Mouse (Mus musculus): ENCODE results near the gene Stox2. TPM values are rescaled to one million over a fixed set of nuclear protein-coding genes. Genes with fewer than 3 reads are reported as not detected.

The Stox2 gene
- polyA plus RNA-seq, 1 experiment from 2014 or later = 16.4 TPM

DNA sequence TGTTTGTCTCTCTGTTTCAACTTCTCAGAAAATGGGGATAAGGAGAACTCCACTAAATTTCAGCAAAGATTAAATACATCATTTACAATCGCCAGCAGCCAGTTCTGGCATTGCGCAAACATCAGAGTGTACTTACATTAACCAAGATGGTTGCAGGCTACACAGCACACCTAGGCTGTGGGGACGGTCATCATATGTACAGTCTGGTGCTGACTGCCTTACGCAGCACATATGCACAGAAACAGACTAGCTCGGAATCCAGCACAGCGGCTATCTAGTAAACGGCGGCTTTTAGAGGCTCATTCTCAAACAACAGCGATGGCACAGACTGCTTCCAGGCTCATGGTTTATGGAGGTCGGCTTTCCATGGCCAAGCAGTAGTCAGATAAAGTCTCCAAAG, 54.3 kb downstream of the Stox2 start:
- 91% methylated on average over 10 of the region's 10 CpGs for WGBS

DNA sequence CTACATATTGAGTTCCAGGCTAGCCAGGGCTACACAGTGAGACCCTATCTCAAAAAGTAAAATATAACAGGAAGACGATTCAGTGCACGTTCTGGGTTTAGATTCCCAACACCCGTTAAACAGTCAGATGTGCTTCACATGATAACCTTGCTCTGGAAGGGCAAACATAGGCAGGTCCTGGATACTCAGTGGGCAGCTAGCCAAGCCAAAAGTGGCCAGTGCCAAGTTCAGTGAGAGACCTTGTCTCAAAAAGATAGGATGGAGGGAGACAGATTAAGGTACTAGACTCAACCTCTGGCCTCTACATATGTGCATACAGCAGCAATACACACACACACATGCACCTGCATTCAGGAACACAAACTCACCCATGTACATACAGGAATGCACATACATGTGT, 56.7 kb downstream of the Stox2 start:
- ATAC-seq (ENCODE audit: low FRiP score, low TSS enrichment) = no peak
- no peak overlapping the region for H3K9ac ChIP-seq (ENCODE audit: low read depth, low read length)
- no peak overlapping the region for H3K27ac ChIP-seq (ENCODE audit: low read depth, low read length)
- H3K4me1 ChIP-seq (ENCODE audit: control insufficient read depth, insufficient read depth, low read length) = no peaks in the 10 kb centered on the region
- H3K4me2 ChIP-seq (replicated peaks; ENCODE audit: low read depth, low read length) = no peak overlapping the region
- H3K36me3 ChIP-seq (ENCODE audit: control insufficient read depth, insufficient read depth, low read length) = no peaks in the 10 kb centered on the region
- no peaks in the 10 kb centered on the region for H3K9me3 ChIP-seq (ENCODE audit: control insufficient read depth, low read length)
- H3K27me3 ChIP-seq (ENCODE audit: control insufficient read depth, insufficient read depth, low read length) = no peaks in the 10 kb centered on the region
- no peak overlapping the region for H3K4me3 ChIP-seq (ENCODE audit: low read length)
- WGBS = 86% methylated on average over 3 of the region's 3 CpGs

More for the DNA sequence above, 54.3 kb downstream of the Stox2 start:
- no peaks in the 10 kb centered on the region for H3K36me3 ChIP-seq (ENCODE audit: control insufficient read depth, insufficient read depth, low read length)
- H3K4me2 ChIP-seq (replicated peaks; ENCODE audit: low read depth, low read length) = no peak overlapping the region
- H3K9me3 ChIP-seq (ENCODE audit: control insufficient read depth, low read length) = no peaks in the 10 kb centered on the region
- no peak overlapping the region for H3K4me3 ChIP-seq (ENCODE audit: low read length)
- H3K27me3 ChIP-seq (ENCODE audit: control insufficient read depth, insufficient read depth, low read length) = no peaks in the 10 kb centered on the region
- no peak overlapping the region for H3K27ac ChIP-seq (ENCODE audit: low read depth, low read length)
- H3K9ac ChIP-seq (ENCODE audit: low read depth, low read length) = no peak overlapping the region
- H3K4me1 ChIP-seq (ENCODE audit: control insufficient read depth, insufficient read depth, low read length) = no peaks in the 10 kb centered on the region
- ATAC-seq (ENCODE audit: low FRiP score, low TSS enrichment) = no peak

DNA sequence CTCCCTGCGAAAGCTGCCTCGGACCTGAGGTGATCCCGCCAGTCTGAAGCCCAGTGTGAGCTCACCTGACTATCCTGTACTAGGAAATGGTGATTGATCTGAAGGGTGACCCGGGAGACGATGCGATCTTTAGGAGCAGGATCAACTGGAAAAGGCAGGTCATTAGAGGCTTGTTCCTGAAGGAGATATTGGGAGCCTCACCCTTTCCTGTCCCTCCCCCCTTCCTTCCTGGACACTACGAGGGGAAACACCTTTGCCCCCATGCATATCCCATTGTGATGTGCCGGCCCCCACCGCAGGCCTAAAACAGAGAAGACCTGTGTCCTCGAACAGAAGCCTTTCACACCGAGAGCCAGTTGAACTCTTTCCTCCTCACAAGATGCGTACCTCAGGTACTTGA, 58.0 kb downstream of the Stox2 start:
- 73% methylated on average over 12 of the region's 12 CpGs for WGBS
- Histone ChIP-seq H3K9ac (ENCODE audit: low read depth, low read length) (no peak overlapping the region), H3K27me3 (ENCODE audit: control insufficient read depth, insufficient read depth, low read length) (no peaks in the 10 kb centered on the region), H3K4me1 (ENCODE audit: control insufficient read depth, insufficient read depth, low read length) (no peaks in the 10 kb centered on the region), H3K4me3 (ENCODE audit: low read length) (no peak overlapping the region), H3K36me3 (ENCODE audit: control insufficient read depth, insufficient read depth, low read length) (no peaks in the 10 kb centered on the region), H3K4me2 (replicated peaks; ENCODE audit: low read depth, low read length) (no peak overlapping the region), H3K27ac (ENCODE audit: low read depth, low read length) (no peak overlapping the region), H3K9me3 (ENCODE audit: control insufficient read depth, low read length) (no peaks in the 10 kb centered on the region)
- ATAC-seq (ENCODE audit: low FRiP score, low TSS enrichment) = no peak

DNA sequence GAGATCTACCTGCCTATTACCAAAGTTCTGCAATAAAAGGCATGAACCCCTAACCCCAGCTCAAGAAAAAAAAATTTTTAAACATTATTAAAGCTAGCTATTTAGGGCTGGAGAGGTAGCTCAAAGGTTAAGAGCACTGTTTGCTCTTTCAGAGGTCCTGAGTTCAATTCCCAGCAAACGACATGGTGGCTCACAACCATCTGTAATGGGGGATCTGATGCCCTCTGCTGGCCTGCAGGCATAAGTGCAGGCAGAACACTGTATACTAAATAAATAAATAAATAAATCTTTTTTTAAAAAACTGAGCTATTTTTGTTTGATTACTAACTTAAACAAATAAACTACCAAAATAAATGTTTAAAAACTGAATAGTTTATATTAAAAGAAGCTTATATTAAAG, 60.4 kb downstream of the Stox2 start:
- ATAC-seq (ENCODE audit: low FRiP score, low TSS enrichment) = no peak
- H3K27ac ChIP-seq (ENCODE audit: low read depth, low read length) = no peak overlapping the region
- no peaks in the 10 kb centered on the region for H3K27me3 ChIP-seq (ENCODE audit: control insufficient read depth, insufficient read depth, low read length)
- no peak overlapping the region for H3K4me2 ChIP-seq (replicated peaks; ENCODE audit: low read depth, low read length)
- H3K36me3 ChIP-seq (ENCODE audit: control insufficient read depth, insufficient read depth, low read length) = no peaks in the 10 kb centered on the region
- no peaks in the 10 kb centered on the region for H3K4me1 ChIP-seq (ENCODE audit: control insufficient read depth, insufficient read depth, low read length)
- no peaks in the 10 kb centered on the region for H3K9me3 ChIP-seq (ENCODE audit: control insufficient read depth, low read length)
- H3K9ac ChIP-seq (ENCODE audit: low read depth, low read length) = no peak overlapping the region
- H3K4me3 ChIP-seq (ENCODE audit: low read length) = no peak overlapping the region
- 71% methylated on average over 1 of the region's 1 CpGs for WGBS

DNA sequence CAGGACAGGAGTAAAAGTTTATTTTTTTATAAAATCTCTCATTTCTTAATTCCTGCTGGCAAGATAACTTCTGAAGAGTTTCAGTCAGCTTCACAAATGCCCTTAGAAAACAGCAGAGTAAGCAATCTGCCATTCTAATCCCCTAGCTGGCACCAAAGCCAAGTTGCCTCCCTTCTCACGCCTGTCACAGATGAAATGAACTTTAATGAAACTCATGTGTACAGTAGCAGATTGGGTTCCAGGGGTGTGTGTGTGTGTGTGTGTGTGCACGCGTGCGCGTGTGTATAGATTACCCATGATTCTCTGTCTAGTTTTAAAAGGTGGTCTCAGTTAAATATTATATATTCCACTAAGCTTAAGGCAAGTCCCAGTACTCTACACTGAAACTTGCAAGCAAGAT, 62.0 kb downstream of the Stox2 start:
- no peak for ATAC-seq (ENCODE audit: low FRiP score, low TSS enrichment)
- H3K4me1 ChIP-seq (ENCODE audit: control insufficient read depth, insufficient read depth, low read length) = no peaks in the 10 kb centered on the region
- WGBS = 93% methylated on average over 5 of the region's 5 CpGs

DNA sequence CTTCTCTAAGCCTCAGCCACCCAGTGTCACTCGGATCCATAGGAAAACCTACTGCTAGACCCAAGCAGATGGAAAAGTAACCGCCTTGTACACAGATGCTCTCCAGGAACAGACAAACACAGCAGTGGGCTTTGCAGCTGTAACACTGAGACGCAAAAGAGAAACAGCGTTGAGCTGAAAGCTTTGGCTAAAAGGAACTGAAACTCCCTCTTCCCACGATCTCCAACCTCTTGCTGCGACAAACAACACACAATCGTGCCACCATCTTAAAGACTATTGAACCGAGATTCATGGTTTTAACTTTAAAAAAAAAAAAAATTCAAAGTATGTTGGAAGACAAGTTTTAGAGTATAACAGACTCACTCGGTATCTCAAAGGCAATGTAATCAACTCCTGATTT, 62.5 kb downstream of the Stox2 start:
- no peaks in the 10 kb centered on the region for H3K9me3 ChIP-seq (ENCODE audit: control insufficient read depth, low read length)
- no peaks in the 10 kb centered on the region for H3K36me3 ChIP-seq (ENCODE audit: control insufficient read depth, insufficient read depth, low read length)
- H3K4me3 ChIP-seq (ENCODE audit: low read length) = no peak overlapping the region
- H3K27me3 ChIP-seq (ENCODE audit: control insufficient read depth, insufficient read depth, low read length) = no peaks in the 10 kb centered on the region
- WGBS = 95% methylated on average over 9 of the region's 9 CpGs
- no peak overlapping the region for H3K9ac ChIP-seq (ENCODE audit: low read depth, low read length)
- ATAC-seq (ENCODE audit: low FRiP score, low TSS enrichment) = no peak
- no peak overlapping the region for H3K27ac ChIP-seq (ENCODE audit: low read depth, low read length)
- H3K4me2 ChIP-seq (replicated peaks; ENCODE audit: low read depth, low read length) = no peak overlapping the region
- H3K4me1 ChIP-seq (ENCODE audit: control insufficient read depth, insufficient read depth, low read length) = no peaks in the 10 kb centered on the region

More for the DNA sequence above, 62.0 kb downstream of the Stox2 start:
- Histone ChIP-seq H3K9ac (ENCODE audit: low read depth, low read length) (no peak overlapping the region), H3K4me2 (replicated peaks; ENCODE audit: low read depth, low read length) (no peak overlapping the region), H3K27ac (ENCODE audit: low read depth, low read length) (no peak overlapping the region), H3K27me3 (ENCODE audit: control insufficient read depth, insufficient read depth, low read length) (no peaks in the 10 kb centered on the region), H3K9me3 (ENCODE audit: control insufficient read depth, low read length) (no peaks in the 10 kb centered on the region), H3K36me3 (ENCODE audit: control insufficient read depth, insufficient read depth, low read length) (no peaks in the 10 kb centered on the region), H3K4me3 (ENCODE audit: low read length) (no peak overlapping the region)

DNA sequence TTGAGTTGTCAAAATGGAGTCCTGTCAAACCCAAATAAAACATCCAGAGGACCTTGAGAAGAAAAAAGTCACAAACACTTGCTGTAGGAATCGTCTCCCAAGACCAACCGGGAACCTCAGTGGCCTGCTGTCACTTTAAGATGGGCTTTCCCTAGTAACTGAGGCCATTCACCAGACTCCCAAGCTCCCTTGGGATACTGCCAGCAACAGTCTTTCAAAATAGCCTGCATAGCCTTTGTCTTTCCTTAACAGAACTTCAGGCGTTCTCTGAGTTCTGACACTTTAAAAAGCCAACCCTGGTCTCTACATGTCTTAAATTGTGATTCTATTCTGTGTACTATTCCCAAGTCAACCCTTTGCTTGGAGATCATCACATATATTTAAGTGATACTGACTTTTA, 64.9 kb downstream of the Stox2 start:
- 51% methylated on average over 3 of the region's 3 CpGs for WGBS

DNA sequence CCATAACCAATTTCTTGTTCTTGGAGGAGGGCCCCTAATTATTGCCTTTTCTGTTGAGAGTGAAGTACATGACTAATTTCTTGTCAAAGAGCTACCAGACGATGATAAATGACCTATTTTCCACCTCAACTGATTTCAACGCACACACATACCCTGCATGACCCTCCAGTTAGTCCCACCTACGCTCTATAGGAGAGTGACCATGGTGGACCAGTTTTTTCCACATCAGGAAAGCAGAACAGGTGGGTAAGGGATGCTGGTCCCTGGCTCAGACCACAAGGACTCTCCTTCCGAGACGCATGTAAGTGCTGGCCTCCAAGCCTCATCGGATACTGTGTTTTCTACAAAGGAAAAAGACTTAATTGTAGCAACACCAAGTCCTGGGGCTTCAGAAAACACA, 65.4 kb downstream of the Stox2 start:
- 74% methylated on average over 6 of the region's 6 CpGs for WGBS
- no peak for ATAC-seq (ENCODE audit: low FRiP score, low TSS enrichment)

More for the DNA sequence above, 64.9 kb downstream of the Stox2 start:
- H3K4me3 ChIP-seq (ENCODE audit: low read length) = no peak overlapping the region
- H3K4me2 ChIP-seq (replicated peaks; ENCODE audit: low read depth, low read length) = no peak overlapping the region
- H3K27ac ChIP-seq (ENCODE audit: low read depth, low read length) = no peak overlapping the region
- H3K27me3 ChIP-seq (ENCODE audit: control insufficient read depth, insufficient read depth, low read length) = no peaks in the 10 kb centered on the region
- no peaks in the 10 kb centered on the region for H3K4me1 ChIP-seq (ENCODE audit: control insufficient read depth, insufficient read depth, low read length)
- H3K9ac ChIP-seq (ENCODE audit: low read depth, low read length) = no peak overlapping the region
- no peaks in the 10 kb centered on the region for H3K36me3 ChIP-seq (ENCODE audit: control insufficient read depth, insufficient read depth, low read length)
- no peak for ATAC-seq (ENCODE audit: low FRiP score, low TSS enrichment)
- H3K9me3 ChIP-seq (ENCODE audit: control insufficient read depth, low read length) = no peaks in the 10 kb centered on the region

DNA sequence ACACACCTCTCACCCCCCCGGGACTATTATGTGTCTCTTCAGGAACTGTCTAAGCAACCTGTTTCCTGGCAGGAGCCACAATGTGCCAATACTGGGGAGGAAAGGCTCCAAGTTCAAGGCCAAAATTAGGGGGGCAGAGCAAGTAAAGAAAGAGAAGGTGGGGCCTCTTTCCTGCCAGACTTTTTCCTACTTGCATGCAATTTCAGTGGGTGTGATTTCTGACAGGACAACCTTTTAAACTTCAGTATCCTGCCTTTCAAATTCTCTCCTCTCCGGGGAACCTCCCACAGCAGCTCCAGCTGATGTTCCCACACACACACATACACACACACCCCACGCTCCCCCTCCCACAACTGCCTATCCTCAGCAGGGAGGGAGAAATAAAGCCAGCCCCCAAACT, 66.1 kb downstream of the Stox2 start:
- WGBS = 45% methylated on average over 3 of the region's 3 CpGs
- Histone ChIP-seq H3K9ac (ENCODE audit: low read depth, low read length) (no peak overlapping the region), H3K9me3 (ENCODE audit: control insufficient read depth, low read length) (no peaks in the 10 kb centered on the region), H3K27ac (ENCODE audit: low read depth, low read length) (peak overlapping the region; percentile 24; the same call in 1 of the 2 replicates), H3K4me1 (ENCODE audit: control insufficient read depth, insufficient read depth, low read length) (no peaks in the 10 kb centered on the region), H3K4me3 (ENCODE audit: low read length) (no peak overlapping the region), H3K27me3 (ENCODE audit: control insufficient read depth, insufficient read depth, low read length) (no peaks in the 10 kb centered on the region), H3K36me3 (ENCODE audit: control insufficient read depth, insufficient read depth, low read length) (no peaks in the 10 kb centered on the region), H3K4me2 (replicated peaks; ENCODE audit: low read depth, low read length) (no peak overlapping the region)
- ATAC-seq (ENCODE audit: low FRiP score, low TSS enrichment) = no peak

More for the DNA sequence above, 65.4 kb downstream of the Stox2 start:
- Histone ChIP-seq H3K4me3 (ENCODE audit: low read length) (no peak overlapping the region), H3K9me3 (ENCODE audit: control insufficient read depth, low read length) (no peaks in the 10 kb centered on the region), H3K27ac (ENCODE audit: low read depth, low read length) (peak overlapping the region; percentile 24; the same call in 1 of the 2 replicates), H3K27me3 (ENCODE audit: control insufficient read depth, insufficient read depth, low read length) (no peaks in the 10 kb centered on the region), H3K36me3 (ENCODE audit: control insufficient read depth, insufficient read depth, low read length) (no peaks in the 10 kb centered on the region), H3K9ac (ENCODE audit: low read depth, low read length) (no peak overlapping the region), H3K4me1 (ENCODE audit: control insufficient read depth, insufficient read depth, low read length) (no peaks in the 10 kb centered on the region), H3K4me2 (replicated peaks; ENCODE audit: low read depth, low read length) (no peak overlapping the region)

All from kidney, embryonic 14.5 days (tissue).